Mouse (Mus musculus) limb, embryonic 10.5 days (tissue): ENCODE data around the gene Gm28845. TPM values are rescaled to one million over a fixed set of nuclear protein-coding genes. Genes with fewer than 3 reads are reported as not detected.

Source experiments
- DNase-seq: peaks from one replicate; pipeline ENCODE4 v3.0.0-alpha.2; 2017; ENCODE audit warnings: low spot score
- H3K27ac ChIP-seq: fragments of 300-500 bp; sonication (generic); 2 replicates; pipeline ENCODE4 v1.5.1; 2016; ENCODE audit warnings: mild to moderate bottlenecking
- H3K27me3 ChIP-seq: fragments of 300-500 bp; sonication (generic); 2 replicates; pipeline ENCODE4 v1.6.1; 2016; ENCODE audit warnings: low read depth, mild to moderate bottlenecking; ENCODE audit not compliant: poor library complexity, severe bottlenecking
- H3K36me3 ChIP-seq: fragments of 300-500 bp; sonication (generic); 2 replicates; pipeline ENCODE4 v1.6.1; 2016; ENCODE audit warnings: mild to moderate bottlenecking, moderate library complexity
- H3K4me1 ChIP-seq: fragments of 300-500 bp; sonication (generic); 2 replicates; pipeline ENCODE4 v1.6.1; 2016
- H3K4me3 ChIP-seq: fragments of 300-500 bp; sonication (generic); 2 replicates; pipeline ENCODE4 v1.5.1; 2016; ENCODE audit warnings: mild to moderate bottlenecking, moderate library complexity
- H3K9me3 ChIP-seq: fragments of 300-500 bp; sonication (generic); replicated peaks from 2 replicates; pipeline ENCODE4 v1.6.1; 2016; ENCODE audit warnings: mild to moderate bottlenecking
- WGBS: fragments of 180-500 bp; shearing (Covaris S2); methylation state at CpG from one replicate; pipeline ENCODE4 v1.1.7; 2016; 5-methylcytosine and 5-hydroxymethylcytosine counted together
- polyA plus RNA-seq: library from polyadenylated mRNA; unstranded; fragments of >200 nt; fragmentation: Nextera tagmentation; extraction: Ambion mirVana; gene quantifications from 2 replicates; pipeline ENCODE4 v1.2.1, GENCODE M21; 2016

Gene Gm28845
- polyA plus RNA-seq, 1 experiment from 2014 or later: not detected

- Histone ChIP-seq H3K27ac (no peak within 1 kb of the TSS), H3K36me3 (no peaks in the 10 kb centered on the region), H3K4me1 (0 out of 2 replicates have a peak, but pooled peaks cover 2% of the 10 kb centered on the region), H3K4me3 (no peak within 1 kb of the TSS), H3K9me3 (no peaks in the 10 kb centered on the region), H3K27me3 (no peaks in the 10 kb centered on the region)
- DNase-seq: no peak
- 31% methylated on average over 9 of the region's 9 CpGs for WGBS
Measured at GRCm38 (mm10) chr1:65122574-65123372, 3.4 kb upstream of the Gm28845 start, which contains the start of gene D630023F18Rik. TSS of gene D630023F18Rik (minus strand) at chr1:65123214.

GRCm38 (mm10) chr1:65118150-65118913, 1.0 kb downstream of the Gm28845 start:
- no peak overlapping the region for H3K27ac ChIP-seq
- 0 out of 2 replicates have a peak, but pooled peaks cover 2% of the 10 kb centered on the region for H3K4me1 ChIP-seq
- 72% methylated on average over 8 of the region's 8 CpGs for WGBS
- no peaks in the 10 kb centered on the region for H3K27me3 ChIP-seq
- no peak overlapping the region for H3K4me3 ChIP-seq
- H3K36me3 ChIP-seq: no peaks in the 10 kb centered on the region
- no peaks in the 10 kb centered on the region for H3K9me3 ChIP-seq
- no peak for DNase-seq

- 0 out of 2 replicates have a peak, but pooled peaks cover 4% of the 10 kb centered on the region for H3K4me1 ChIP-seq
- 91% methylated on average over 5 of the region's 5 CpGs for WGBS
- H3K27me3 ChIP-seq: no peaks in the 10 kb centered on the region
- H3K27ac ChIP-seq: no peak overlapping the region
- H3K4me3 ChIP-seq: no peak overlapping the region
- no peaks in the 10 kb centered on the region for H3K9me3 ChIP-seq
- H3K36me3 ChIP-seq: no peaks in the 10 kb centered on the region
- no peak for DNase-seq
Measured at GRCm38 (mm10) chr1:65113536-65114172, 5.7 kb downstream of the Gm28845 start.

GRCm38 (mm10) chr1:65112807-65113196, 6.6 kb downstream of the Gm28845 start:
- 61% methylated on average over 14 of the region's 14 CpGs for WGBS
- no peaks in the 10 kb centered on the region for H3K27me3 ChIP-seq
- no peak for DNase-seq
- H3K9me3 ChIP-seq: no peaks in the 10 kb centered on the region
- H3K4me1 ChIP-seq: 0 out of 2 replicates have a peak, but pooled peaks cover 4% of the 10 kb centered on the region
- no peaks in the 10 kb centered on the region for H3K36me3 ChIP-seq
- no peak overlapping the region for H3K27ac ChIP-seq
- H3K4me3 ChIP-seq: no peak overlapping the region

GRCm38 (mm10) chr1:65112031-65112806, 7.1 kb downstream of the Gm28845 start:
- Histone ChIP-seq H3K27me3 (no peaks in the 10 kb centered on the region), H3K4me1 (0 out of 2 replicates have a peak, but pooled peaks cover 4% of the 10 kb centered on the region), H3K36me3 (no peaks in the 10 kb centered on the region), H3K4me3 (0 out of 2 replicates have a peak overlapping the region, but pooled peaks have one; percentile 19), H3K27ac (no peak overlapping the region), H3K9me3 (no peaks in the 10 kb centered on the region)
- peak; percentile 83 for DNase-seq
- WGBS: 14% methylated on average over 8 of the region's 8 CpGs

GRCm38 (mm10) chr1:65109756-65110435, 9.5 kb downstream of the Gm28845 start:
- 74% methylated on average over 25 of the region's 25 CpGs for WGBS
- Histone ChIP-seq H3K27me3 (no peaks in the 10 kb centered on the region), H3K4me1 (0 out of 2 replicates have a peak, but pooled peaks cover 4% of the 10 kb centered on the region), H3K4me3 (no peak overlapping the region), H3K9me3 (no peaks in the 10 kb centered on the region), H3K36me3 (no peaks in the 10 kb centered on the region), H3K27ac (no peak overlapping the region)
- no peak for DNase-seq

GRCm38 (mm10) chr1:65109196-65109595, 10.2 kb downstream of the Gm28845 start:
- H3K9me3 ChIP-seq: no peaks in the 10 kb centered on the region
- H3K27ac ChIP-seq: no peak overlapping the region
- 88% methylated on average over 8 of the region's 8 CpGs for WGBS
- H3K36me3 ChIP-seq: no peaks in the 10 kb centered on the region
- H3K27me3 ChIP-seq: no peaks in the 10 kb centered on the region
- H3K4me3 ChIP-seq: no peak overlapping the region
- DNase-seq: no peak
- 0 out of 2 replicates have a peak, but pooled peaks cover 4% of the 10 kb centered on the region for H3K4me1 ChIP-seq

- Histone ChIP-seq H3K4me3 (no peak overlapping the region), H3K27ac (no peak overlapping the region), H3K4me1 (0 out of 2 replicates have a peak, but pooled peaks cover 2% of the 10 kb centered on the region)
Measured at GRCm38 (mm10) chr1:65107654-65108279, 11.6 kb downstream of the Gm28845 start.

GRCm38 (mm10) chr1:65103273-65103672, 16.1 kb downstream of the Gm28845 start, which contains the start of gene Cryga:
TSS of gene Cryga (minus strand) at chr1:65103373.
- Histone ChIP-seq H3K9me3 (no peaks in the 10 kb centered on the region), H3K4me3 (no peak within 1 kb of the TSS), H3K36me3 (no peaks in the 10 kb centered on the region), H3K27ac (no peak within 1 kb of the TSS), H3K4me1 (no peaks in the 10 kb centered on the region), H3K27me3 (no peaks in the 10 kb centered on the region)
- no peak for DNase-seq
- WGBS: 91% methylated on average over 11 of the region's 11 CpGs

More at GRCm38 (mm10) chr1:65107654-65108279, 11.6 kb downstream of the Gm28845 start:
- Histone ChIP-seq H3K36me3 (no peaks in the 10 kb centered on the region), H3K9me3 (no peaks in the 10 kb centered on the region), H3K27me3 (no peaks in the 10 kb centered on the region)
- DNase-seq: no peak
- WGBS: 95% methylated on average over 10 of the region's 10 CpGs

GRCm38 (mm10) chr1:65096953-65097352, 22.4 kb downstream of the Gm28845 start:
- no peak for DNase-seq
- Histone ChIP-seq H3K4me1 (no peaks in the 10 kb centered on the region), H3K27ac (no peak overlapping the region), H3K36me3 (no peaks in the 10 kb centered on the region), H3K4me3 (no peak overlapping the region), H3K9me3 (no peaks in the 10 kb centered on the region), H3K27me3 (no peaks in the 10 kb centered on the region)
- WGBS: 91% methylated on average over 3 of the region's 3 CpGs

- WGBS: 93% methylated on average over 3 of the region's 3 CpGs
- no peak overlapping the region for H3K27ac ChIP-seq
- no peak overlapping the region for H3K4me3 ChIP-seq
- H3K4me1 ChIP-seq: no peaks in the 10 kb centered on the region
- H3K27me3 ChIP-seq: no peaks in the 10 kb centered on the region
- H3K9me3 ChIP-seq: no peaks in the 10 kb centered on the region
- no peak for DNase-seq
- H3K36me3 ChIP-seq: no peaks in the 10 kb centered on the region
Measured at GRCm38 (mm10) chr1:65091566-65091965, 27.8 kb downstream of the Gm28845 start.
